Mouse (Mus musculus) erythroblast, embryonic 14.5 days (primary cell): Measurements from ENCODE around the gene Tmem185b. TPM values are rescaled to one million over a fixed set of nuclear protein-coding genes. Genes with fewer than 3 reads are reported as not detected.

Experiments
- H3K27me3 ChIP-seq: 2 replicates; pipeline ENCODE4 v1.6.1; 2012; ENCODE audit warnings: inconsistent platforms; ENCODE audit not compliant: control insufficient read depth
- H3K36me3 ChIP-seq: 2 replicates; pipeline ENCODE4 v1.6.1; 2012; ENCODE audit warnings: mild to moderate bottlenecking, inconsistent platforms; ENCODE audit not compliant: control insufficient read depth
- H3K4me1 ChIP-seq: 2 replicates; pipeline ENCODE4 v1.6.1; 2012; ENCODE audit warnings: inconsistent platforms; ENCODE audit not compliant: control insufficient read depth
- H3K4me3 ChIP-seq: replicated peaks from 2 replicates; pipeline ENCODE3; 2012; ENCODE audit warnings: moderate library complexity, mild to moderate bottlenecking, inconsistent platforms
- H3K9me3 ChIP-seq: 2 replicates; pipeline ENCODE4 v1.6.1; 2012; ENCODE audit warnings: low read length, inconsistent platforms, mixed read lengths; ENCODE audit not compliant: control insufficient read depth
- GATA1 ChIP-seq: IDR thresholded peaks from 2 replicates; pipeline ENCODE4 v1.6.1; 2012; ENCODE audit warnings: low read length, inconsistent platforms, mixed read lengths
- TAL1 ChIP-seq: IDR thresholded peaks from 3 replicates; pipeline ENCODE4 v1.6.1; 2012; ENCODE audit warnings: low read length, inconsistent platforms, mixed read lengths
- polyA plus RNA-seq: library from polyadenylated mRNA; stranded (reverse); fragments of >175 nt; gene quantifications from 2 replicates; pipeline ENCODE4 v1.2.3, GENCODE M21; 2012

Gene Tmem185b
- polyA plus RNA-seq, 1 experiment: 0.42 TPM

GRCm38 (mm10) chr1:119498536-119499231, 27.3 kb upstream of the Tmem185b start:
- TF ChIP-seq TAL1 (no peak), GATA1 (no peak)

GRCm38 (mm10) chr1:119499456-119499855, 26.5 kb upstream of the Tmem185b start:
- Histone ChIP-seq H3K9me3 (no peaks in the 10 kb centered on the region), H3K27me3 (no peaks in the 10 kb centered on the region), H3K4me3 (no peak overlapping the region), H3K4me1 (peaks cover 21% of the 10 kb centered on the region), H3K36me3 (no peaks in the 10 kb centered on the region)
- no peak for TF ChIP-seq TAL1
- TF ChIP-seq GATA1: no peak

More at GRCm38 (mm10) chr1:119498536-119499231, 27.3 kb upstream of the Tmem185b start:
- no peaks in the 10 kb centered on the region for H3K36me3 ChIP-seq
- no peak overlapping the region for H3K4me3 ChIP-seq
- H3K4me1 ChIP-seq: peaks cover 13% of the 10 kb centered on the region
- no peaks in the 10 kb centered on the region for H3K27me3 ChIP-seq
- H3K9me3 ChIP-seq: no peaks in the 10 kb centered on the region

- no peaks in the 10 kb centered on the region for H3K36me3 ChIP-seq
- no peaks in the 10 kb centered on the region for H3K9me3 ChIP-seq
- peaks cover 11% of the 10 kb centered on the region for H3K27me3 ChIP-seq
- no peak overlapping the region for H3K4me3 ChIP-seq
- no peak for TF ChIP-seq TAL1
- no peak for TF ChIP-seq GATA1
- H3K4me1 ChIP-seq: peaks cover 29% of the 10 kb centered on the region
These were observed 24.1 kb upstream of the Tmem185b start for GRCm38 (mm10) chr1:119501881-119502280.

- TF ChIP-seq GATA1: no peak
- no peak for TF ChIP-seq TAL1
- Histone ChIP-seq H3K4me3 (no peak overlapping the region), H3K36me3 (no peaks in the 10 kb centered on the region), H3K27me3 (peaks cover 16% of the 10 kb centered on the region), H3K4me1 (peaks cover 29% of the 10 kb centered on the region), H3K9me3 (no peaks in the 10 kb centered on the region)
These were observed 23.2 kb upstream of the Tmem185b start for GRCm38 (mm10) chr1:119502729-119503128.

- peak overlapping the region; percentile 67 for H3K4me3 ChIP-seq
- peaks cover 16% of the 10 kb centered on the region for H3K27me3 ChIP-seq
- peaks cover 29% of the 10 kb centered on the region for H3K4me1 ChIP-seq
These were observed 22.8 kb upstream of the Tmem185b start for GRCm38 (mm10) chr1:119503181-119503580.

GRCm38 (mm10) chr1:119503808-119504207, 22.2 kb upstream of the Tmem185b start:
- peak overlapping the region; percentile 67 for H3K4me3 ChIP-seq
- peaks cover 29% of the 10 kb centered on the region for H3K4me1 ChIP-seq
- H3K27me3 ChIP-seq: peaks cover 17% of the 10 kb centered on the region
- H3K9me3 ChIP-seq: no peaks in the 10 kb centered on the region
- TF ChIP-seq GATA1 (no peak), TAL1 (no peak)
- H3K36me3 ChIP-seq: no peaks in the 10 kb centered on the region

More at GRCm38 (mm10) chr1:119503181-119503580, 22.8 kb upstream of the Tmem185b start:
- no peak for TF ChIP-seq TAL1
- TF ChIP-seq GATA1: no peak
- H3K9me3 ChIP-seq: no peaks in the 10 kb centered on the region
- H3K36me3 ChIP-seq: no peaks in the 10 kb centered on the region

- no peak for TF ChIP-seq TAL1
- no peak for TF ChIP-seq GATA1
- peaks cover 18% of the 10 kb centered on the region for H3K27me3 ChIP-seq
- no peaks in the 10 kb centered on the region for H3K9me3 ChIP-seq
- H3K4me3 ChIP-seq: peak within 1 kb of the TSS; percentile 67
- H3K36me3 ChIP-seq: no peaks in the 10 kb centered on the region
- H3K4me1 ChIP-seq: peaks cover 29% of the 10 kb centered on the region
These were observed 21.5 kb upstream of the Tmem185b start, which contains the start of gene Ralb for GRCm38 (mm10) chr1:119504260-119505062. Gene Ralb, minus strand, starts transcription at chr1:119504794.

- TF ChIP-seq GATA1: no peak
- TF ChIP-seq TAL1: no peak
- Histone ChIP-seq H3K36me3 (no peaks in the 10 kb centered on the region), H3K27me3 (peaks cover 30% of the 10 kb centered on the region), H3K4me1 (peaks cover 29% of the 10 kb centered on the region), H3K9me3 (no peaks in the 10 kb centered on the region), H3K4me3 (no peak overlapping the region)
These were observed 20.0 kb upstream of the Tmem185b start for GRCm38 (mm10) chr1:119505951-119506350.

- Histone ChIP-seq H3K4me3 (no peak overlapping the region), H3K4me1 (peaks cover 17% of the 10 kb centered on the region), H3K36me3 (no peaks in the 10 kb centered on the region), H3K9me3 (no peaks in the 10 kb centered on the region), H3K27me3 (peaks cover 32% of the 10 kb centered on the region)
- TF ChIP-seq TAL1: no peak
These were observed 17.4 kb upstream of the Tmem185b start for GRCm38 (mm10) chr1:119508548-119508947.
